In genomic region chr11:97021873-97022484, GRCm38 (mm10) we compare ENCODE assay signal across 7 mouse cellular contexts. TPM values are rescaled to one million over a fixed set of nuclear protein-coding genes. Genes with fewer than 3 reads are reported as not detected.
DNase-seq lines count a peak whose midpoint lies in the region; ATAC-seq lines count a peak whose summit lies in the region.

No protein-coding gene starts in this region.

- peak; percentile 52 for ATAC-seq in granulocyte monocyte progenitor cell, adult 5-6 weeks (replicated peaks; ENCODE audit: poor library complexity, severe bottlenecking)
- peak; percentile 75 for ATAC-seq in intestine, embryonic 16.5 days
- ATAC-seq in limb, embryonic 12.5 days (ENCODE audit: insufficient number of reproducible peaks, insufficient read depth, low FRiP score, low TSS enrichment, low read depth), result peak; percentile 27; the same call in 1 of the 2 replicates
- peak; percentile 59 for ATAC-seq in midbrain, embryonic 13.5 days

- H3K4me2 ChIP-seq in intestine, embryonic 16.5 days (ENCODE audit: low read depth, low read length), result peak overlapping the region; percentile 98
- H3K4me2 ChIP-seq in limb, embryonic 12.5 days, result peak overlapping the region; percentile 79
- H3K4me2 ChIP-seq in midbrain, embryonic 13.5 days (replicated peaks), result peak overlapping the region; percentile 70

- peak; percentile 87 for DNase-seq in adrenal gland, postnatal 14 days
- peak; percentile 58 for DNase-seq in embryo, embryonic 11.5 days (ENCODE audit: low read depth, low spot score)
- DNase-seq in spleen, adult 12 weeks (ENCODE audit: low spot score), result peak; percentile 49

- H3K27me3 ChIP-seq in intestine, embryonic 16.5 days (replicated peaks; ENCODE audit: control insufficient read depth, insufficient read depth, low read length), result peaks cover 57% of the 10 kb centered on the region
- peaks cover 83% of the 10 kb centered on the region for H3K27me3 ChIP-seq in limb, embryonic 12.5 days
- H3K27me3 ChIP-seq in midbrain, embryonic 13.5 days, result peaks cover 83% of the 10 kb centered on the region

- H3K4me3 ChIP-seq in intestine, embryonic 16.5 days (ENCODE audit: low read length), result peak overlapping the region; percentile 66
- H3K4me3 ChIP-seq in limb, embryonic 12.5 days (replicated peaks), result peak overlapping the region; percentile 54
- H3K4me3 ChIP-seq in midbrain, embryonic 13.5 days (replicated peaks), result peak overlapping the region; percentile 47

- no peaks in the 10 kb centered on the region for H3K9me3 ChIP-seq in intestine, embryonic 16.5 days (ENCODE audit: control insufficient read depth, low read length)
- no peaks in the 10 kb centered on the region for H3K9me3 ChIP-seq in limb, embryonic 12.5 days
- no peaks in the 10 kb centered on the region for H3K9me3 ChIP-seq in midbrain, embryonic 13.5 days

- no peaks in the 10 kb centered on the region for H3K36me3 ChIP-seq in intestine, embryonic 16.5 days (ENCODE audit: control insufficient read depth, insufficient read depth, low read length)
- H3K36me3 ChIP-seq in limb, embryonic 12.5 days, result no peaks in the 10 kb centered on the region
- H3K36me3 ChIP-seq in midbrain, embryonic 13.5 days, result no peaks in the 10 kb centered on the region

- under 1% methylated on average over 49 of the region's 50 CpGs for WGBS in intestine, embryonic 16.5 days
- WGBS in limb, embryonic 12.5 days, result 1% methylated on average over 50 of the region's 50 CpGs
- WGBS in midbrain, embryonic 13.5 days, result 0% methylated on average over 50 of the region's 50 CpGs

- no peak overlapping the region for H3K27ac ChIP-seq in intestine, embryonic 16.5 days (ENCODE audit: low read length)
- no peak overlapping the region for H3K27ac ChIP-seq in limb, embryonic 12.5 days
- H3K27ac ChIP-seq in midbrain, embryonic 13.5 days, result no peak overlapping the region

- H3K4me1 ChIP-seq in intestine, embryonic 16.5 days (ENCODE audit: control insufficient read depth, insufficient read depth, low read length), result peaks cover 45% of the 10 kb centered on the region
- H3K4me1 ChIP-seq in limb, embryonic 12.5 days (replicated peaks), result peaks cover 49% of the 10 kb centered on the region
- peaks cover 39% of the 10 kb centered on the region for H3K4me1 ChIP-seq in midbrain, embryonic 13.5 days (replicated peaks)

- H3K9ac ChIP-seq in intestine, embryonic 16.5 days (ENCODE audit: low read depth, low read length), result peak overlapping the region; percentile 78
- peak overlapping the region; percentile 50 for H3K9ac ChIP-seq in limb, embryonic 12.5 days (replicated peaks)
- peak overlapping the region; percentile 61 for H3K9ac ChIP-seq in midbrain, embryonic 13.5 days (replicated peaks)

RNA-seq across cellular contexts. Expression of gene Scrn2, which starts 7.8 kb away (rescaled TPM):
- 15.9 and 18.3 TPM in 2 replicates for total RNA-seq in adrenal gland, postnatal 14 days (2021)
- 12.2 and 22.1 TPM in 2 replicates for total RNA-seq in granulocyte monocyte progenitor cell, adult 5-6 weeks (2014; fragmentation: Nextera tagmentation)
- 22.0 and 30.0 TPM in 2 replicates for total RNA-seq in granulocyte monocyte progenitor cell, adult 5-6 weeks (2017)
- polyA plus RNA-seq in intestine, embryonic 16.5 days (2015; fragmentation: Nextera tagmentation; extraction: Ambion mirVana), result 25.5 and 26.9 TPM in 2 replicates
- 32.4 and 35.1 TPM in 2 replicates for polyA plus RNA-seq in limb, embryonic 12.5 days (2016; fragmentation: Nextera tagmentation; extraction: Ambion mirVana)
- 18.4 and 18.6 TPM in 2 replicates for polyA plus RNA-seq in midbrain, embryonic 13.5 days (2015; fragmentation: Nextera tagmentation; extraction: Ambion mirVana)

RNA-seq across cellular contexts. Expression of gene Sp6, which starts 8.8 kb away (rescaled TPM):
- 0.22 and 0.30 TPM in 2 replicates for total RNA-seq in adrenal gland, postnatal 14 days (2021)
- 0.26 and 0.37 TPM in 2 replicates for total RNA-seq in granulocyte monocyte progenitor cell, adult 5-6 weeks (2014; fragmentation: Nextera tagmentation)
- not detected in 2 replicates for total RNA-seq in granulocyte monocyte progenitor cell, adult 5-6 weeks (2017)
- polyA plus RNA-seq in intestine, embryonic 16.5 days (2015; fragmentation: Nextera tagmentation; extraction: Ambion mirVana), result not detected in 2 replicates
- 6.5 and 7.7 TPM in 2 replicates for polyA plus RNA-seq in limb, embryonic 12.5 days (2016; fragmentation: Nextera tagmentation; extraction: Ambion mirVana)
- 0.07 and 0.13 TPM in 2 replicates for polyA plus RNA-seq in midbrain, embryonic 13.5 days (2015; fragmentation: Nextera tagmentation; extraction: Ambion mirVana)

RNA-seq across cellular contexts. Expression of gene Lrrc46, which starts 19.2 kb away (rescaled TPM):
- total RNA-seq in adrenal gland, postnatal 14 days (2021), result 0.93 and 0.94 TPM in 2 replicates
- total RNA-seq in granulocyte monocyte progenitor cell, adult 5-6 weeks (2014; fragmentation: Nextera tagmentation), result not detected in 2 replicates
- total RNA-seq in granulocyte monocyte progenitor cell, adult 5-6 weeks (2017), result 0.10 and 1.1 TPM in 2 replicates
- polyA plus RNA-seq in intestine, embryonic 16.5 days (2015; fragmentation: Nextera tagmentation; extraction: Ambion mirVana), result 0.29 and 0.37 TPM in 2 replicates
- polyA plus RNA-seq in limb, embryonic 12.5 days (2016; fragmentation: Nextera tagmentation; extraction: Ambion mirVana), result 1.0 TPM in 2 replicates
- 2.5 and 3.2 TPM in 2 replicates for polyA plus RNA-seq in midbrain, embryonic 13.5 days (2015; fragmentation: Nextera tagmentation; extraction: Ambion mirVana)

RNA-seq across cellular contexts. Expression of gene Mrpl10, which starts 19.4 kb away (rescaled TPM):
- 124 and 130 TPM in 2 replicates for total RNA-seq in adrenal gland, postnatal 14 days (2021)
- total RNA-seq in granulocyte monocyte progenitor cell, adult 5-6 weeks (2014; fragmentation: Nextera tagmentation), result 44.6 and 51.7 TPM in 2 replicates
- total RNA-seq in granulocyte monocyte progenitor cell, adult 5-6 weeks (2017), result 22.9 and 23.2 TPM in 2 replicates
- 85.4 and 93.0 TPM in 2 replicates for polyA plus RNA-seq in intestine, embryonic 16.5 days (2015; fragmentation: Nextera tagmentation; extraction: Ambion mirVana)
- 80.0 and 80.5 TPM in 2 replicates for polyA plus RNA-seq in limb, embryonic 12.5 days (2016; fragmentation: Nextera tagmentation; extraction: Ambion mirVana)
- polyA plus RNA-seq in midbrain, embryonic 13.5 days (2015; fragmentation: Nextera tagmentation; extraction: Ambion mirVana), result 58.2 and 62.0 TPM in 2 replicates

RNA-seq across cellular contexts. Expression of gene Osbpl7, which starts 28.4 kb away (rescaled TPM):
- 8.0 and 10.1 TPM in 2 replicates for total RNA-seq in adrenal gland, postnatal 14 days (2021)
- total RNA-seq in granulocyte monocyte progenitor cell, adult 5-6 weeks (2014; fragmentation: Nextera tagmentation), result 24.4 and 29.4 TPM in 2 replicates
- 7.9 and 8.5 TPM in 2 replicates for total RNA-seq in granulocyte monocyte progenitor cell, adult 5-6 weeks (2017)
- 12.4 and 12.6 TPM in 2 replicates for polyA plus RNA-seq in intestine, embryonic 16.5 days (2015; fragmentation: Nextera tagmentation; extraction: Ambion mirVana)
- polyA plus RNA-seq in limb, embryonic 12.5 days (2016; fragmentation: Nextera tagmentation; extraction: Ambion mirVana), result 6.7 and 8.7 TPM in 2 replicates
- 11.3 and 11.8 TPM in 2 replicates for polyA plus RNA-seq in midbrain, embryonic 13.5 days (2015; fragmentation: Nextera tagmentation; extraction: Ambion mirVana)
